Mouse (Mus musculus): ENCODE measurements at regions not wholly inside any gene's neighbourhood (a gene's known extent, or its start where the extent isn't known, plus 50 kb on each side); places are given as distances from the start of the nearest gene placed in this dataset.
"Not testable (repeated sequence)": the region's sequence is repeated elsewhere in the genome, so short reads cannot be mapped to it uniquely, and the experiment has no call there.

- no peak for TF ChIP-seq CEBPB (IDR thresholded peaks at IDR 0.05; ENCODE audit: low read depth)
- TF ChIP-seq FOSL1 (IDR thresholded peaks at IDR 0.05; ENCODE audit: insufficient read depth, low read length, poor library complexity, severe bottlenecking): no peak
- TF ChIP-seq USF1 (IDR thresholded peaks at IDR 0.05; ENCODE audit: low read depth): no peak
- H3K27me3 ChIP-seq (ENCODE audit: control insufficient read depth, insufficient read depth, insufficient read length): no peaks in the 10 kb centered on the region
- no peaks in the 10 kb centered on the region for H3K36me3 ChIP-seq (ENCODE audit: control insufficient read depth, insufficient read depth)
- H3K4me3 ChIP-seq (ENCODE audit: insufficient read depth, poor library complexity, severe bottlenecking): no peak overlapping the region
- H3K79me3 ChIP-seq (ENCODE audit: low read depth): no peaks in the 10 kb centered on the region
- no peaks in the 10 kb centered on the region for H3K79me2 ChIP-seq (ENCODE audit: control insufficient read depth, insufficient read depth)
- H3ac ChIP-seq (ENCODE audit: control insufficient read depth, insufficient read length, low read depth): no peak overlapping the region
Observed at GRCm38 (mm10) chr6:4246113-4246419, 159.3 kb upstream of the Bet1 start.

GRCm38 (mm10) chr6:4276607-4277006 is 189.8 kb upstream of the Bet1 start:
- H3ac ChIP-seq (ENCODE audit: control insufficient read depth, insufficient read length, low read depth): no peak overlapping the region
- no peak overlapping the region for H3K4me3 ChIP-seq (ENCODE audit: insufficient read depth, poor library complexity, severe bottlenecking)
- H3K79me3 ChIP-seq (ENCODE audit: low read depth): no peaks in the 10 kb centered on the region
- no peak for TF ChIP-seq FOSL1 (IDR thresholded peaks at IDR 0.05; ENCODE audit: insufficient read depth, low read length, poor library complexity, severe bottlenecking)
- TF ChIP-seq CTCF (IDR thresholded peaks at IDR 0.05; ENCODE audit: control insufficient read depth, insufficient read depth, insufficient read length): no peak
- TF ChIP-seq USF1 (IDR thresholded peaks at IDR 0.05; ENCODE audit: low read depth): no peak
- TF ChIP-seq MYOG (IDR thresholded peaks at IDR 0.05; ENCODE audit: control insufficient read depth, extremely low read depth, insufficient read length): no peak
- no peak for TF ChIP-seq MYOD1 (IDR thresholded peaks at IDR 0.05; ENCODE audit: control insufficient read depth, insufficient read length, low read depth)
- TF ChIP-seq CEBPB (IDR thresholded peaks at IDR 0.05; ENCODE audit: low read depth): no peak
- TF ChIP-seq MAX (IDR thresholded peaks at IDR 0.05): no peak
- H3K36me3 ChIP-seq (ENCODE audit: control insufficient read depth, insufficient read depth): no peaks in the 10 kb centered on the region
- H3K27me3 ChIP-seq (ENCODE audit: control insufficient read depth, insufficient read depth, insufficient read length): no peaks in the 10 kb centered on the region
- H3K79me2 ChIP-seq (ENCODE audit: control insufficient read depth, insufficient read depth): no peaks in the 10 kb centered on the region

- Histone ChIP-seq H3K79me3 (ENCODE audit: low read depth) (no peaks in the 10 kb centered on the region), H3ac (ENCODE audit: control insufficient read depth, insufficient read length, low read depth) (no peak overlapping the region), H3K4me3 (ENCODE audit: insufficient read depth, poor library complexity, severe bottlenecking) (no peak overlapping the region), H3K36me3 (ENCODE audit: control insufficient read depth, insufficient read depth) (no peaks in the 10 kb centered on the region), H3K79me2 (ENCODE audit: control insufficient read depth, insufficient read depth) (no peaks in the 10 kb centered on the region), H3K27me3 (ENCODE audit: control insufficient read depth, insufficient read depth, insufficient read length) (no peaks in the 10 kb centered on the region)
- no peak for TF ChIP-seq CEBPB (IDR thresholded peaks at IDR 0.05; ENCODE audit: low read depth)
- no peak for TF ChIP-seq FOSL1 (IDR thresholded peaks at IDR 0.05; ENCODE audit: insufficient read depth, low read length, poor library complexity, severe bottlenecking)
- no peak for TF ChIP-seq MAX (IDR thresholded peaks at IDR 0.05)
- TF ChIP-seq USF1 (IDR thresholded peaks at IDR 0.05; ENCODE audit: low read depth): no peak
- no peak for TF ChIP-seq MYOG (IDR thresholded peaks at IDR 0.05; ENCODE audit: control insufficient read depth, extremely low read depth, insufficient read length)
- no peak for TF ChIP-seq CTCF (IDR thresholded peaks at IDR 0.05; ENCODE audit: control insufficient read depth, insufficient read depth, insufficient read length)
- no peak for TF ChIP-seq MYOD1 (IDR thresholded peaks at IDR 0.05; ENCODE audit: control insufficient read depth, insufficient read length, low read depth)
Observed at GRCm38 (mm10) chr6:4277245-4277890, 190.6 kb upstream of the Bet1 start.

- H3K79me2 ChIP-seq (ENCODE audit: control insufficient read depth, insufficient read depth): no peaks in the 10 kb centered on the region
- H3K36me3 ChIP-seq (ENCODE audit: control insufficient read depth, insufficient read depth): no peaks in the 10 kb centered on the region
- H3K4me3 ChIP-seq (ENCODE audit: insufficient read depth, poor library complexity, severe bottlenecking): no peak overlapping the region
- no peak overlapping the region for H3ac ChIP-seq (ENCODE audit: control insufficient read depth, insufficient read length, low read depth)
- TF ChIP-seq MAX (IDR thresholded peaks at IDR 0.05) (no peak), CEBPB (IDR thresholded peaks at IDR 0.05; ENCODE audit: low read depth) (no peak), MYOD1 (IDR thresholded peaks at IDR 0.05; ENCODE audit: control insufficient read depth, insufficient read length, low read depth) (peak; percentile 31), MYOG (IDR thresholded peaks at IDR 0.05; ENCODE audit: control insufficient read depth, extremely low read depth, insufficient read length) (no peak), FOSL1 (IDR thresholded peaks at IDR 0.05; ENCODE audit: insufficient read depth, low read length, poor library complexity, severe bottlenecking) (no peak), CTCF (IDR thresholded peaks at IDR 0.05; ENCODE audit: control insufficient read depth, insufficient read depth, insufficient read length) (no peak)
- H3K27me3 ChIP-seq (ENCODE audit: control insufficient read depth, insufficient read depth, insufficient read length): no peaks in the 10 kb centered on the region
- H3K79me3 ChIP-seq (ENCODE audit: low read depth): no peaks in the 10 kb centered on the region
Observed at GRCm38 (mm10) chr6:4291380-4291779, 204.6 kb upstream of the Bet1 start.

GRCm38 (mm10) chr6:4303410-4303809 is 201.2 kb upstream of the Col1a2 start:
- H3K36me3 ChIP-seq (ENCODE audit: control insufficient read depth, insufficient read depth); H3K79me3 ChIP-seq (ENCODE audit: low read depth); H3K79me2 ChIP-seq (ENCODE audit: control insufficient read depth, insufficient read depth); H3K27me3 ChIP-seq (ENCODE audit: control insufficient read depth, insufficient read depth, insufficient read length); H3ac ChIP-seq (ENCODE audit: control insufficient read depth, insufficient read length, low read depth); H3K4me3 ChIP-seq (ENCODE audit: insufficient read depth, poor library complexity, severe bottlenecking): not testable (repeated sequence)

GRCm38 (mm10) chr6:4349953-4350352 is 154.7 kb upstream of the Col1a2 start:
- no peak for TF ChIP-seq MYOD1 (IDR thresholded peaks at IDR 0.05; ENCODE audit: control insufficient read depth, insufficient read length, low read depth)
- TF ChIP-seq FOSL1 (IDR thresholded peaks at IDR 0.05; ENCODE audit: insufficient read depth, low read length, poor library complexity, severe bottlenecking): no peak
- TF ChIP-seq MAX (IDR thresholded peaks at IDR 0.05): no peak
- no peak overlapping the region for H3K4me3 ChIP-seq (ENCODE audit: insufficient read depth, poor library complexity, severe bottlenecking)
- no peaks in the 10 kb centered on the region for H3K79me3 ChIP-seq (ENCODE audit: low read depth)
- H3K79me2 ChIP-seq (ENCODE audit: control insufficient read depth, insufficient read depth): no peaks in the 10 kb centered on the region
- no peaks in the 10 kb centered on the region for H3K36me3 ChIP-seq (ENCODE audit: control insufficient read depth, insufficient read depth)
- no peak overlapping the region for H3ac ChIP-seq (ENCODE audit: control insufficient read depth, insufficient read length, low read depth)
- H3K27me3 ChIP-seq (ENCODE audit: control insufficient read depth, insufficient read depth, insufficient read length): no peaks in the 10 kb centered on the region

Measured in C2C12 (cell line).